Mouse (Mus musculus): ENCODE results near the gene Kctd8.

The Kctd8 gene

DNA sequence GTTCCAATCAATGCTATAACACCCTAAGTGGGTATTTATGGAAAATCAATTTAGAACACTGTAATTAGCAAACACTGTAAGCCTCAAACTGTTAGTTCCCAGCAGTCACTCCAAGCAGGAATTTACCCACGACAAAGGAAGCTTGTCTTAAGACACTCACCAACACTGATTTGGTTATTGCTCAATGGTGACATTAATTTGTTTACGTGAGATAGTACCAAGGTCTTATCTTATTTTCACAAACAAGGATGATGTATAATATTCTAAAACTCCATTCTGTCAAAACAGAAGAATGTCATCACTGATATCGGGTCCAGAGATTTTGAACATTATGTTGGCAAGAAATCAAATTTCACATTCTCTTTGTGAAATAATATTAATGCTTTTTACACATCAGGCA, 185.0 kb downstream of the Kctd8 start:
- no peak for DNase-seq (ENCODE audit: low spot score)

- no peak for DNase-seq (ENCODE audit: low spot score)
Measured at GRCm38 (mm10) chr5:69145827-69146226, 195.7 kb downstream of the Kctd8 start.

GRCm38 (mm10) chr5:69141082-69141481, 200.4 kb downstream of the Kctd8 start:
- peak; percentile 48 for DNase-seq (ENCODE audit: low spot score)

GRCm38 (mm10) chr5:69108718-69109117, 232.8 kb downstream of the Kctd8 start:
- DNase-seq (ENCODE audit: low spot score): no peak

GRCm38 (mm10) chr5:69088912-69089311, 252.6 kb downstream of the Kctd8 start:
- DNase-seq (ENCODE audit: low spot score): peak; percentile 2
